Mouse (Mus musculus) naive thymus-derived CD4-positive, alpha-beta T cell, adult 2 months (primary cell): ENCODE data around the gene Ereg.
A peak's percentile ranks its signal among the peaks of the same experiment; 100 is the strongest.

Experiments
- DNase-seq: peaks from one replicate; pipeline ENCODE4 v3.0.0-alpha.2; 2011; ENCODE audit warnings: low read depth

Ereg gene

GRCm38 (mm10) chr5:91111019-91111418 lies 36.6 kb downstream of the Ereg start:
- no peak for DNase-seq

DNA sequence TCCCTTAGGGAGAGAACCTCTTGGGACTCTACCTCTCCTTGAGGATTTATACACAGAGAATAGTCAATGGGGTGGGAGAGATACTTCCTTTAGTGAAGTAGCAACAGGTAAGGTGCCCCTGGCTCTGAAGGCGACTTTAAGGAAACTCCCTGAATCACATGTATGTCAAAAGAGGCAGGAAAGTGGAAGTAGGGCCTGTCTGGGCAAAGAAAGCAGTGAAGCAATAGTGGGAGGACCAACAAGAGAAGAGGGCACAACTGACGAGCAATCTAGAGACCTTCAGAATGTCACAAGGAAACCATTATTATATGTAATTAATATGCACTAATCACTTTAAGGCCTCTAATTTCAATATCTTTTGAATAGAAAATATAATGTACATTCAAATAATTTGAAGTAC lies 39.5 kb downstream of the Ereg start:
- no peak for DNase-seq

- no peak for DNase-seq
Measured at GRCm38 (mm10) chr5:91114574-91114973, 40.2 kb downstream of the Ereg start.

GRCm38 (mm10) chr5:91118618-91119017 lies 44.2 kb downstream of the Ereg start:
- no peak for DNase-seq

DNA sequence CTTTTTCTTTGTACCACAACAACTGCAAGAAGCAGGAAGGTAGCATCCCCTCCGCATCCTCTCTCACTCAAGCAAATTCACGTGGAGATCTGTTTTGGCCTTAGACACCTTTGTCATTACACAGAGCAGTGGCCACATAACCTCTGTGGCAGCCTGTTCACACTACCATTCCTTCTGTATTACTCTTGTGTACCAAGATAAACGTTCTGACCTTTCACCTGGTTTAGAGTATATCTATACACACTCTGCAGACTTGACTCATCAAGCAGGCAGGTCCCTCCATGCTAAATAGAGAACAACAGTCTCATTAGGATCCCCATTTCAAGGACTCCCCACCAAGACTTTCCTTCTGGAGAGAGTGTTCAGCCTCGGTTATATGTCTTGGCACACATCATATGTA lies 49.0 kb downstream of the Ereg start:
- no peak for DNase-seq

DNA sequence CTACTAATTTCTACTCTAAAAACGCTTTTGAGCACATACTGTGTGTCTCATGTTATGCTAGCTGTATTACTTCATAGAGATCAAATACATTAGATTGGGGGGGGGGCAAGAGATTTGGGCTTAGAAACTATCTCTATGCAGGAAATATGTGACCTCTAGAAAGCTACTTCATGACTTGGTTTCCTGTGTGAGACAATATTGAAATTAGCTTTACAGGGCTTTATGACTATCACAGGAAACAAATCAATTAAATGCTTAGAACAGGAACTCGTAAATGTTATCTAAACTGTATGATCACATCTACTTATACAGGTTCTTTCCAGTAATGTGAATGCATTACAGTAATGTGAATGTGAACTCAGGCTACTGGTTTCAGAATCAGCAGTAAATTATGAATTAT lies 49.7 kb downstream of the Ereg start:
- no peak for DNase-seq

DNA sequence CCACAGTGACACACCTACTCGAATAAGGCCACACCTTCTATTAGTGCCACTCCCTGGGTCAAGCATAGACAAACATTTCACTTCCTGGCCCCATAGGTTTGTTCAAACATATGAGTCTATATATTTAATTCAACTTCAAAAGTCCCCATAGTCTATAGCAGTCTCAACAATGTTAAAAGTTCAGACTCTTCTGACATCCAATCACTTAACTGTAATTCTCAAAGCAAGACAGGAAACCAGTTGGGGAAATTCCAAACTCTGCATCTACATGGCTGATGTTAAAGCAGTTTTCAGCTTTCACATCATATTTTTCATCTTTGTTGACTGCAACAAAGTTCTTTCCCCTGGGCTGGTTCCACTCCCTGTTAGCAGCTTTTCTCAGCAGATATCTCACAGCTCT lies 52.2 kb downstream of the Ereg start:
- DNase-seq: no peak

DNA sequence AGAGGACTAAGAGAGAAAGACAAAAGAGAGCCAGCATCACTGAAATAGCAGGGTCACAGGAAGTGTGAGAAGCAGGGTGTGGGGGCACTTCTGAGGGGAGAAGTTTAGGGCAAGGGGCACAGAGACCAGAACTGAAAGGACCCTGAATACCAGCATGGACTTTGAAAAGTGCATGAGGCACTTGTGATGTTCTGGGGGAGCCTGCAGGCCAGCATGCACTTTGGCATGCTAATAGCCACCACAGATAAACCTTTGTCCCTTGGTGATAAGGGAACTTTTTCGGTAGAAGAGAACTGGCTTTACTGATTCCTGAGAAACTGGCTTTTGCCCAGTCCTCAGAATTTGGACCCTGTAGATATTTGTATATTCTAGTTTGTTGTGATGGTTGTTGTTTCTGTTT lies 60.5 kb downstream of the Ereg start:
- no peak for DNase-seq

GRCm38 (mm10) chr5:91138970-91139369 lies 64.5 kb downstream of the Ereg start:
- no peak for DNase-seq

GRCm38 (mm10) chr5:91139446-91139873 lies 65.0 kb downstream of the Ereg start, which contains the start of gene Areg:
TSS of gene Areg (plus strand) at chr5:91139599.
- peak; percentile 32 for DNase-seq

- DNase-seq: no peak
Measured at GRCm38 (mm10) chr5:91140896-91141448, 66.5 kb downstream of the Ereg start.
